Mouse (Mus musculus) MN1 (cell line): ENCODE results near the gene Prkar2b.
A peak's percentile ranks its signal among the peaks of the same experiment; 100 is the strongest.

ENCODE experiments used
- DNase-seq: peaks from one replicate; pipeline ENCODE4 v3.0.0-alpha.2; 2016; ENCODE audit warnings: low spot score

The Prkar2b gene

GRCm38 (mm10) chr12:32061090-32061930 is at the start of gene Prkar2b:
Gene Prkar2b, minus strand, starts transcription at chr12:32061296.
- peak; percentile 96 for DNase-seq

- DNase-seq = no peak
Measured at GRCm38 (mm10) chr12:32109201-32109600, 48.1 kb upstream of the Prkar2b start.

- no peak for DNase-seq
Measured at GRCm38 (mm10) chr12:32104955-32105521, 43.9 kb upstream of the Prkar2b start.

- DNase-seq = no peak
Measured at GRCm38 (mm10) chr12:32104451-32104862, 43.4 kb upstream of the Prkar2b start.

- DNase-seq = no peak
Measured at GRCm38 (mm10) chr12:32101306-32101705, 40.2 kb upstream of the Prkar2b start.

GRCm38 (mm10) chr12:32099686-32100206 is 38.6 kb upstream of the Prkar2b start:
- no peak for DNase-seq

GRCm38 (mm10) chr12:32098596-32098995 is 37.5 kb upstream of the Prkar2b start:
- no peak for DNase-seq

GRCm38 (mm10) chr12:32097107-32097506 is 36.0 kb upstream of the Prkar2b start:
- DNase-seq = no peak

- peak; percentile 16 for DNase-seq
Measured at GRCm38 (mm10) chr12:32095164-32095563, 34.1 kb upstream of the Prkar2b start.

- DNase-seq = no peak
Measured at GRCm38 (mm10) chr12:32092452-32092851, 31.4 kb upstream of the Prkar2b start.

- DNase-seq = no peak
Measured at GRCm38 (mm10) chr12:32088566-32088965, 27.5 kb upstream of the Prkar2b start.

GRCm38 (mm10) chr12:32087339-32087738 is 26.2 kb upstream of the Prkar2b start:
- no peak for DNase-seq

- DNase-seq = no peak
Measured at GRCm38 (mm10) chr12:32086874-32087273, 25.8 kb upstream of the Prkar2b start.

GRCm38 (mm10) chr12:32085856-32086255 is 24.8 kb upstream of the Prkar2b start:
- no peak for DNase-seq

GRCm38 (mm10) chr12:32085189-32085588 is 24.1 kb upstream of the Prkar2b start:
- DNase-seq = no peak

GRCm38 (mm10) chr12:32084601-32085000 is 23.5 kb upstream of the Prkar2b start:
- DNase-seq = no peak

- DNase-seq = no peak
Measured at GRCm38 (mm10) chr12:32080692-32081091, 19.6 kb upstream of the Prkar2b start.

GRCm38 (mm10) chr12:32077403-32077802 is 16.3 kb upstream of the Prkar2b start:
- DNase-seq = no peak

GRCm38 (mm10) chr12:32075831-32076715 is 15.0 kb upstream of the Prkar2b start:
- no peak for DNase-seq

GRCm38 (mm10) chr12:32074271-32074670 is 13.2 kb upstream of the Prkar2b start:
- no peak for DNase-seq

- DNase-seq = peak; percentile 11
Measured at GRCm38 (mm10) chr12:32066004-32066403, 4.9 kb upstream of the Prkar2b start.
